Mouse (Mus musculus): ENCODE measurements around the gene Arf1. TPM values are rescaled to one million over a fixed set of nuclear protein-coding genes. Genes with fewer than 3 reads are reported as not detected.
A peak's percentile ranks its signal among the peaks of the same experiment; 100 is the strongest.

Gene Arf1
- polyA plus RNA-seq, 1 experiment = 375 TPM

GRCm38 (mm10) chr11:59176921-59177320 lies 51.1 kb downstream of the Arf1 start:
- peak overlapping the region; percentile 83 for H3K4me3 ChIP-seq (ENCODE audit: low read depth, low read length)
- peak overlapping the region; percentile 60 for H3K9ac ChIP-seq (ENCODE audit: low read depth, poor library complexity, severe bottlenecking)
- H3K27ac ChIP-seq (ENCODE audit: insufficient read depth, low read length) = no peak overlapping the region
- no peak for TF ChIP-seq CTCF (IDR thresholded peaks at IDR 0.05; ENCODE audit: low read depth, low read length)
- TF ChIP-seq EP300 (IDR thresholded peaks at IDR 0.05; ENCODE audit: insufficient read depth, low read depth, low read length) = no peak
- TF ChIP-seq POLR2A (IDR thresholded peaks at IDR 0.05; ENCODE audit: insufficient read depth, low read length) = no peak
- no peaks in the 10 kb centered on the region for H3K9me3 ChIP-seq (replicated peaks; ENCODE audit: control insufficient read depth, insufficient read depth, low read length, poor library complexity, severe bottlenecking)
- no peaks in the 10 kb centered on the region for H3K4me1 ChIP-seq (ENCODE audit: control insufficient read depth, insufficient read depth, low read length)
- H3K36me3 ChIP-seq (ENCODE audit: control insufficient read depth, insufficient read depth, low read length, poor library complexity, severe bottlenecking) = no peaks in the 10 kb centered on the region
- H3K27me3 ChIP-seq (ENCODE audit: control insufficient read depth, insufficient read depth, low read length, poor library complexity, severe bottlenecking) = peaks cover 11% of the 10 kb centered on the region; the same call in 1 of the 2 replicates

- no peaks in the 10 kb centered on the region for H3K4me1 ChIP-seq (ENCODE audit: control insufficient read depth, insufficient read depth, low read length)
- H3K9me3 ChIP-seq (replicated peaks; ENCODE audit: control insufficient read depth, insufficient read depth, low read length, poor library complexity, severe bottlenecking) = no peaks in the 10 kb centered on the region
- H3K27me3 ChIP-seq (ENCODE audit: control insufficient read depth, insufficient read depth, low read length, poor library complexity, severe bottlenecking) = peaks cover 11% of the 10 kb centered on the region; the same call in 1 of the 2 replicates
- H3K27ac ChIP-seq (ENCODE audit: insufficient read depth, low read length) = no peak overlapping the region
- H3K4me3 ChIP-seq (ENCODE audit: low read depth, low read length) = peak overlapping the region; percentile 83
- no peak for TF ChIP-seq POLR2A (IDR thresholded peaks at IDR 0.05; ENCODE audit: insufficient read depth, low read length)
- TF ChIP-seq EP300 (IDR thresholded peaks at IDR 0.05; ENCODE audit: insufficient read depth, low read depth, low read length) = no peak
- TF ChIP-seq CTCF (IDR thresholded peaks at IDR 0.05; ENCODE audit: low read depth, low read length) = no peak
- no peaks in the 10 kb centered on the region for H3K36me3 ChIP-seq (ENCODE audit: control insufficient read depth, insufficient read depth, low read length, poor library complexity, severe bottlenecking)
- peak overlapping the region; percentile 60 for H3K9ac ChIP-seq (ENCODE audit: low read depth, poor library complexity, severe bottlenecking)
Measured at GRCm38 (mm10) chr11:59176475-59176874, 51.6 kb downstream of the Arf1 start.

DNA sequence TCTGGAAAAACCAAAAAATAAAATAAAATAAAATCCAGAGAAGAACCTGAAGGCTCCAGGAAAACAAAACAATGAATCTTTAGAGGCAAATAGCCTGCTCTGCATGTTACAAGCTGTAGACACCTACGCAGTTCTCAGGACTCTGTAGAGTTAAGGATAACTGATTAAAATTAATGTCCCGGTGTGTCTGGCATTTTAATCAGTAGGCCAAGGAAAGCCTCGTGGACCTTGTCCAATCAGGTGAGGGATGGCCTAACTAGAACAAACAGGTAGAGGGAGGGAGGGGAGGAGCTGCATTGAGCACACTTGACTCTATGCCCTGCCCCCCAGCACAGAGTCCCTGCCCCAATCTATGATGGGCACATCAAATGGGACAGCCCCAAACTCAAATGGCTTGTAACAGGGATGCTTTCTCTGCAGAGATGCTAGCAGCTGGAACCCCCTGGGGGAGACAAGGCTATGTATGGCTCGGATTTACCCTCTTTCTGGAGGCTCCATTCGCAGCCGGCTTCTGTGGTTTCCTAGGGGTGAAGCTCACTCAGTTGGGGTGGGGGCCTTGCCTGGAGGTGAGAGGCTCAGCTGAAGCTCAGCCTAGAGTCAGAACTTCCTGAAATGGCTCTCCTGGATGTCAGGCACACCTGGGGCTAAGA lies 53.8 kb downstream of the Arf1 start:
- Histone ChIP-seq H3K4me1 (ENCODE audit: control insufficient read depth, insufficient read depth, low read length) (no peaks in the 10 kb centered on the region), H3K9me3 (replicated peaks; ENCODE audit: control insufficient read depth, insufficient read depth, low read length, poor library complexity, severe bottlenecking) (no peaks in the 10 kb centered on the region), H3K9ac (ENCODE audit: low read depth, poor library complexity, severe bottlenecking) (no peak overlapping the region), H3K27me3 (ENCODE audit: control insufficient read depth, insufficient read depth, low read length, poor library complexity, severe bottlenecking) (peaks cover 11% of the 10 kb centered on the region; the same call in 1 of the 2 replicates), H3K4me3 (ENCODE audit: low read depth, low read length) (no peak overlapping the region), H3K27ac (ENCODE audit: insufficient read depth, low read length) (no peak overlapping the region), H3K36me3 (ENCODE audit: control insufficient read depth, insufficient read depth, low read length, poor library complexity, severe bottlenecking) (no peaks in the 10 kb centered on the region)
- TF ChIP-seq EP300 (IDR thresholded peaks at IDR 0.05; ENCODE audit: insufficient read depth, low read depth, low read length) (no peak), CTCF (IDR thresholded peaks at IDR 0.05; ENCODE audit: low read depth, low read length) (no peak), POLR2A (IDR thresholded peaks at IDR 0.05; ENCODE audit: insufficient read depth, low read length) (no peak)

GRCm38 (mm10) chr11:59170549-59170948 lies 57.5 kb downstream of the Arf1 start:
- no peaks in the 10 kb centered on the region for H3K36me3 ChIP-seq (ENCODE audit: control insufficient read depth, insufficient read depth, low read length, poor library complexity, severe bottlenecking)
- no peaks in the 10 kb centered on the region for H3K9me3 ChIP-seq (replicated peaks; ENCODE audit: control insufficient read depth, insufficient read depth, low read length, poor library complexity, severe bottlenecking)
- no peak overlapping the region for H3K4me3 ChIP-seq (ENCODE audit: low read depth, low read length)
- no peaks in the 10 kb centered on the region for H3K27me3 ChIP-seq (ENCODE audit: control insufficient read depth, insufficient read depth, low read length, poor library complexity, severe bottlenecking)
- no peak overlapping the region for H3K27ac ChIP-seq (ENCODE audit: insufficient read depth, low read length)
- TF ChIP-seq POLR2A (IDR thresholded peaks at IDR 0.05; ENCODE audit: insufficient read depth, low read length) (no peak), EP300 (IDR thresholded peaks at IDR 0.05; ENCODE audit: insufficient read depth, low read depth, low read length) (no peak), CTCF (IDR thresholded peaks at IDR 0.05; ENCODE audit: low read depth, low read length) (no peak)
- H3K4me1 ChIP-seq (ENCODE audit: control insufficient read depth, insufficient read depth, low read length) = no peaks in the 10 kb centered on the region
- H3K9ac ChIP-seq (ENCODE audit: low read depth, poor library complexity, severe bottlenecking) = no peak overlapping the region

DNA sequence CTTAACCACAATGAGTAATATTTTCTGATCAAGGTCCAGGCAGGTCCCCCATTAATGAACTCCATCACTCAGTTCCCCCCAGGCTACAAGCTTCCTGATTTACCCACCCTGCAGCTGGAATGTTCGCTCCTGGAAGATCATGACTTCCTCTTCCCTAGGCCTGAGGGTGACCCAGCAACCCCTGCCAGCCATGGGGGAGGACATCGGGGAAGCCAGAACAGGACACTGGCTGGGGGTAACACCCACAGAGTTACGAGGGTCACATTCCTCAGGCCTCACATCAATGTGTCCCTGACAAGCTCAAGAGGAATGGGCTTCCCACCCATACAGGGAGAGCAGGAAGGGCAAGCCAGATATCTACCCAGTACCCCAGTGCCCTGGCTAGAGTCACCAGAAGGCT lies 58.3 kb downstream of the Arf1 start:
- Histone ChIP-seq H3K36me3 (ENCODE audit: control insufficient read depth, insufficient read depth, low read length, poor library complexity, severe bottlenecking) (no peaks in the 10 kb centered on the region), H3K27me3 (ENCODE audit: control insufficient read depth, insufficient read depth, low read length, poor library complexity, severe bottlenecking) (no peaks in the 10 kb centered on the region), H3K27ac (ENCODE audit: insufficient read depth, low read length) (no peak overlapping the region), H3K9me3 (replicated peaks; ENCODE audit: control insufficient read depth, insufficient read depth, low read length, poor library complexity, severe bottlenecking) (no peaks in the 10 kb centered on the region), H3K4me1 (ENCODE audit: control insufficient read depth, insufficient read depth, low read length) (no peaks in the 10 kb centered on the region), H3K9ac (ENCODE audit: low read depth, poor library complexity, severe bottlenecking) (no peak overlapping the region), H3K4me3 (ENCODE audit: low read depth, low read length) (no peak overlapping the region)
- TF ChIP-seq POLR2A (IDR thresholded peaks at IDR 0.05; ENCODE audit: insufficient read depth, low read length) = no peak
- no peak for TF ChIP-seq EP300 (IDR thresholded peaks at IDR 0.05; ENCODE audit: insufficient read depth, low read depth, low read length)
- TF ChIP-seq CTCF (IDR thresholded peaks at IDR 0.05; ENCODE audit: low read depth, low read length) = no peak

- Histone ChIP-seq H3K9ac (ENCODE audit: low read depth, poor library complexity, severe bottlenecking) (no peak overlapping the region), H3K4me1 (ENCODE audit: control insufficient read depth, insufficient read depth, low read length) (no peaks in the 10 kb centered on the region), H3K27ac (ENCODE audit: insufficient read depth, low read length) (no peak overlapping the region), H3K27me3 (ENCODE audit: control insufficient read depth, insufficient read depth, low read length, poor library complexity, severe bottlenecking) (no peaks in the 10 kb centered on the region), H3K4me3 (ENCODE audit: low read depth, low read length) (no peak overlapping the region), H3K9me3 (replicated peaks; ENCODE audit: control insufficient read depth, insufficient read depth, low read length, poor library complexity, severe bottlenecking) (no peaks in the 10 kb centered on the region), H3K36me3 (ENCODE audit: control insufficient read depth, insufficient read depth, low read length, poor library complexity, severe bottlenecking) (no peaks in the 10 kb centered on the region)
- TF ChIP-seq EP300 (IDR thresholded peaks at IDR 0.05; ENCODE audit: insufficient read depth, low read depth, low read length) (no peak), CTCF (IDR thresholded peaks at IDR 0.05; ENCODE audit: low read depth, low read length) (no peak), POLR2A (IDR thresholded peaks at IDR 0.05; ENCODE audit: insufficient read depth, low read length) (no peak)
Measured at GRCm38 (mm10) chr11:59165616-59166241, 62.3 kb downstream of the Arf1 start.

Measured in ES-Bruce4 (cell line).